Mouse (Mus musculus) spleen, postnatal 4 days (tissue): ENCODE results near the gene Setd7.

Experiments
- DNase-seq, 2 experiments: peaks; one replicate each; pipeline ENCODE4 v3.0.0; 2022; ENCODE audit warnings: low spot score in 2 of 2

Setd7 gene

DNA sequence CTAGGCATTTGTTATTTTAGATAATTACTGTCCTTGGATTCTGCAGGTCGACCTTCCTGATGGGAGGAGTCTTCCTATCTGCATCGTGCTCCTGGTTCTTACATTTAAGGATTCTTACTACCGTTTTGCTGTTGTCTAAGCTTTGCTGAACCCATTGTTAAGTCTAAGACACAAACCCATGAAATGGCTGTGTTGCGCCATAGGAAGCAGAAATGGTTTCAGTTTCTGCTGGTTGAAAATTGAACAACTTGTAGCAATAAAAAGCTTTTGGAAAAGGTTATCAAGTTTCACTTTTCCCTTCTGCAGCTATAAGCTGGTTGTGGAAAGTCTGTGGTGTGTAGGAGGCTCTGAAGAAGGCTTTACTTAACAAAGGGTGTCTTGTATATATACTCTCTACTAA lies 85.0 kb downstream of the Setd7 start:
- DNase-seq: no peak

DNA sequence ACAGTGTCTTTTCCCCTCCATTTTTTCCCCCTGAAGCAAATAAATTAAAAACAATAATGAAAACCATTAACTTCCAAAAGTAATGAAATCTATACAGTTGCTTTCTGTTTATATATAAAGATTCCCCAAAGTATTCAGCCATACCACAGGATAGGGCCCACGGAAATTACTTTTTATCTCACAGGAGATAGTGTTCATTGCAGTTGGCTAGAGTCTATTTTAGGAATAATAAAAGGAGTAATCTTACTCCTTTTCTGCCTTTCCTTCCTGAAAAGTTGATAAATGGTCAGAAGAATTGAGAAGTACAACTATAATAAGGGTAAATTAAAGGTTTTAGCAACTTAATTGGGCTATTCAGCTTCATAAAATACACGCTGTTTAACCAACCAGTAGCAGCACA lies 92.1 kb downstream of the Setd7 start:
- no peak for DNase-seq
